Mouse (Mus musculus) cortical plate, adult 2 months (tissue): ENCODE data around the gene Hes7.

Source experiments
- CTCF ChIP-seq: fragments of 200-500 bp; IDR thresholded peaks from 2 replicates; pipeline ENCODE4 v1.5.1; 2011; ENCODE audit warnings: mild to moderate bottlenecking, control low read depth, low read length; ENCODE audit not compliant: insufficient read depth; ENCODE audit errors: extremely low read depth
- POLR2A ChIP-seq: fragments of 200-500 bp; IDR thresholded peaks from 2 replicates; pipeline ENCODE4 v1.6.1; 2011; ENCODE audit warnings: mild to moderate bottlenecking, low read length, control low read depth; ENCODE audit not compliant: insufficient read depth; ENCODE audit errors: extremely low read depth

- no peak for TF ChIP-seq POLR2A
- TF ChIP-seq CTCF: no peak
Observed at GRCm38 (mm10) chr11:69155351-69155750, 35.1 kb downstream of the Hes7 start.
